Mouse (Mus musculus) neutrophil, adult 5-6 weeks (primary cell): ENCODE measurements around the gene Gm10642. TPM values are rescaled to one million over a fixed set of nuclear protein-coding genes. Genes with fewer than 3 reads are reported as not detected.

Source experiments
- ATAC-seq: fragments of 151-379, 151-347 bp; 2 replicates; pipeline ENCODE4 v1.8.0; 2017; ENCODE audit warnings: mild to moderate bottlenecking, moderate TSS enrichment; ENCODE audit not compliant: insufficient number of reproducible peaks, poor library complexity, low FRiP score, severe bottlenecking; ENCODE audit errors: extremely low read depth
- total RNA-seq: library from RNA; stranded (forward); fragments of 200-1000 nt; gene quantifications from 2 replicates; pipeline ENCODE4 v1.2.3, GENCODE M21; 2017

Gm10642 gene
- 1.2 and 1.4 TPM in 2 replicates for total RNA-seq

- ATAC-seq, result peak; percentile 64
Measured at GRCm38 (mm10) chr9:70656130-70657007, at the start of gene Gm10642. Gene Gm10642, plus strand, starts transcription at chr9:70656251.

GRCm38 (mm10) chr9:70611026-70611673, 44.9 kb upstream of the Gm10642 start:
- no peak for ATAC-seq

GRCm38 (mm10) chr9:70629711-70630110, 26.3 kb upstream of the Gm10642 start:
- ATAC-seq, result no peak

- ATAC-seq, result no peak
Measured at GRCm38 (mm10) chr9:70631665-70632064, 24.4 kb upstream of the Gm10642 start.

DNA sequence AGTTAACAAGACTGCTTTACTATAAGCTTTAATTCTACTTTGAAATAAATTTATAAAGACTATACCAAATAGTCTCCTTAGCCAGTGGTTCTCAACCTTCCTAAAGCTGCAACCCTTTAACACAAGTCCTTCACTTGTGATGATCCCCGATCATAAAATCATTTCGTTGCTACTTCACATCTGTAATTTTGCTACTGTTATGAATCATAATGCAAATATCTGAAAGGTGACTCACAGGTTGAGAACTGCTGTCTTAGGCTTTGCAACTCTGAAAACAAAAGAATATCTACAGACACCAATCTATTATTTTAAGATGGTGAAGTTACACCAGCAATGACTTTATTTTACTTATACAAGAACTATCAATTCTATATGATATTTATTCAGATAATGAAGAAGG, 19.3 kb upstream of the Gm10642 start:
- no peak for ATAC-seq

DNA sequence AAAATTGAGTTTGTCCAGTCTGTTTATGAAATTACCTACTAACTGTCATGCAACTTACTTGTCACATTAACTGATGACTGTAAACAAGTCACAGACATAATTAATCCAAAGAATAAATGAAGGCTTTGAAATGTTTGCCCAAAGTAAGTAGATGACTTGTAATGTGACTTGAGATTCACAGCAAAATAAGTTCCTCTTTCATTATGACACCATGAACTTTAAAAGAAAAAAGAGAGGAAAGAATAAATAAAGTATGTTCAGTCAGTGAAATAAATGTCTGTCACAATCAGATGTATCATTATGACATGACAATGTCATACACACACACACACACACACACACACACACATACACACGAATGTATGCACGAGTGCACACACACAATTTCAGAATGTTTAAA, 5.8 kb upstream of the Gm10642 start:
- ATAC-seq, result no peak

- no peak for ATAC-seq
Measured at GRCm38 (mm10) chr9:70650994-70651393, 5.1 kb upstream of the Gm10642 start.

DNA sequence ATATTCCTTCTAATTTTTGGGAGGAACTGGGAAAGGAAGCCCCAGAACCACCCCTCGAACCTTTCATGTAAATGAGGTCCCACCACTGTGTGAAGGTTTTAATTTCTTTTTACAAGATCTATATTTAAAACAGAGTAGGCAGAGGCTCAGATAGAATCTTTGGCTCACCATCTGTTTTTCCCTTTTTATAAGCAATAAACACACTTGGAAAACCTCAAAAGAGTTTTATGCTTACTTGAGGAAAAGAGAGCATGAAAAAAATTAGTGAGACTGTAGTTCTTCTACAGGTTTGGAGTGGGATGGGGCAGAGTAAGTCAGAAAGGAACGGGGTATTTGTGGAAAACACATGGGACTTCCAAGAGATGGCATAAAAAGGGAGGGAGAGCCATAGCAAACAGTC, 3.8 kb upstream of the Gm10642 start:
- no peak for ATAC-seq

DNA sequence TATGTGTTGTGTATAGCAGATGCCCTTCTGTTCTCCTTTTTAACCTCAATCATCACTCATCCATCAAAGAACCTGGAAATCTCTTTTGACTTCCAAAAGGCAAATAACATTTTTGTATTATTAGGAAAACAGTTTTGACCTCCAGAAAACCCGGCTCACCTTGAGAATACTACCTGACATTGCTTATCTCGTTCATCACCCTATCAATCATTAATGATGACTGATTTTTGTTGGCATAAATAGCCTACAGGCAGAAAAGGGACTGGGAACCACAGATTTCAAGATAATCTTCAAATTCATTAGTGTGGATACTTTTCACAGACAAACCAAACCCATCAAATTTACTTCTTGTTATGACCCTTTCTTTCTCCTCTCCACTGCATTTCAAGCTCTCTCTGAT, 2.2 kb upstream of the Gm10642 start:
- no peak for ATAC-seq

- ATAC-seq, result no peak
Measured at GRCm38 (mm10) chr9:70654496-70654895, 1.6 kb upstream of the Gm10642 start.

DNA sequence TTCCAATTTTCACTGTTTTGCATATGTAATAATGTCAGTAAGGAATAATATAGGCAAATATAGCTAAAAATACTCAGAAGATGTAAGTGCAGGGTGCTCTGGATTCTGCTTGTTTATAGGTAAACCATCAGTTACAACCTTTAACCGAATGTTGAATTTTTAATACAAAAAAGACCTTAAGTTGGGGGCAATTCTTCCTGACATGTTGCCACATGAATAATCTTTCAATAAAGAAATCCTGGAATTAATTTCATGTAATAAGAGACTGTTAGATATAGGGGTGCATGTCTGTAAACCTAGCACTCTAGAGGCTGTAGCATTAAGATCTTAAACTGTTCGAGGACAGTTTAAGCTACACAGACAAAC, 304 bp upstream of the Gm10642 start:
- no peak for ATAC-seq

DNA sequence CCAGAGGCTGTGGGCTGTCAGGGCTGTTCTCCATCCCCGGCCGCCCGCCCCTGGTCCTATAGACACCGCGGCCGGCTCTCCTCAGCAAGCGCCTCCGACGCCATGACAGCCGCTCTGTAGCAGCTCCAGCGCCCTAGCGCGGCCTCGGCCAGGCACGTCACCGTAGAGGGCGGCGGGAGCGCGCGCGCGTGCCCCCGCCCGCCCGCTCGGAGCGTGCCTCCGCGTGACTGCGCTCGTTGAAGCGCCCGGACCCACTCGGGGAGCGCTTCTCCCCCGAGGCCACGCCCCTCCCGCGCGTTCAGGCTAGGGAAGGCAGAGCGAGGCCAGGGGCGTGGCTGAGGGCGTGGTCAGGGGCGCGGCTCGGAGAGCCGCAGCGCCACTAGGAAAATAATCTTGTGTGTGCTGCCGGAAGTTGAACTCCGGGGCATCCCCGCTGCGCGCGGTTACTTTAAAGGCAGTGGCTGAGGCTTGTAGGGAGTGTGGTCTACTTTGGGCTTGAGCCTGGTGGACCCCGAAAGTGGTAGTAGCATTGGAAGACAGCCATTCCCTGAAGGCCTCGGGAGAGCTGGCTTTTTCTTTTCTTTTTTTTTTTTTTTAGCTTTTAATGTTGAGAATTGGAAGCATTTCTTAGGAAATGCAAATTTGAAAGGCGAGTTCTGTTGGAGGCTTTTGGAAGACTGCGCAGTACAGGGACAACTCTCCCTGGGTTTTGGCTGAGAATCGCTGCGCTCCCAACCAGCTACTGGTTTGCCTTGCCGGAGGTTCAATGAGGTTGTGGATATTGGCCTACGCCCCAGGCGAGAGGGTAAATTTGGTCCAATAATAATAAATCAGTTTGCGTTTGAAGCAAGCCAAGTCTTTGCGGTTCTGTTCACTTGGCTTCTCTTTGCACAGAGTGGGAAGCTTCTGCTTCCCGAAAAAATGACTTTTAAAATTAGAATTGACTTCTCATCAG, 1.2 kb downstream of the Gm10642 start, which contains the start of gene Mindy2:
Mindy2 (minus strand) TSS at position 162 of the 955 bp plus-strand sequence.
- ATAC-seq, result peak; percentile 91

DNA sequence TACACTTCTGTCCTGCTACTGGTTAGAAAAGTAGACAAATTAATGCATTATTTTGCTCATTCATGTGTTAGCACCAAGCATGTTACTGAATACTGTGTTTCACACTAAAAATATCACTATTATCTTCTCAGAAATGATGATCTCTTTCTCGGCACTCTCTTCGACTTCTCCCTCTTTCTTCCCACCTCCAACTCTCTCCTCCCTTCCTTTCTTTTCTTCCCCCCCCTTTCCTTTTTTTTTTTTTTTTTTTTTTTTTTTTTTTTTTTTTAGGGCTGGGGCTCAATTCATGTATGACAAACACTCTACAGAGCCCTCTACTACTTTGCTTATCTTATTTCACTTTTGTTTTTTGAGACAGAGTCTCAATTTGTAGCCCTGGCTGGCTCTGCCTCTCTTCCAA, 2.2 kb downstream of the Gm10642 start:
- no peak for ATAC-seq

GRCm38 (mm10) chr9:70664847-70665246, 8.8 kb downstream of the Gm10642 start:
- no peak for ATAC-seq

GRCm38 (mm10) chr9:70665372-70666145, 9.5 kb downstream of the Gm10642 start:
- ATAC-seq, result no peak

DNA sequence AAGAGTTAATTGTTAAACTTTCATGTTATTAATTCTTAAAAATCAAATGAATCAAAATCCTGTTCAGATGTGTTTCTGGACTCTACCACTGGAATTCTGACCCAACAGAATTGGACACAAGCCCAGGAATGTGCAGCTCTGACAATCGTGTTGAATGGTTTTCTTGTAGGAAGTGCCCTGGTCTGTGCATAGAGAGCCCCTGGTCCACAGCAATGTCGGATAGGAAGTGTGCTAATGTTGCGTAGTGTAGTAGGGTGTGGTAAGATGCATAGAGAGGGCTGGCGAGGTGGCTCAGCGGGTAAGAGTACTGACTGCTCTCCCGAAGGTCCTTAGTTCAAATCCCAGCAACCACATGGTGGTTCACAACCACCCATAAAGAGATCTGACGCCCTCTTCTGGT, 10.8 kb downstream of the Gm10642 start:
- no peak for ATAC-seq

GRCm38 (mm10) chr9:70668048-70668447, 12.0 kb downstream of the Gm10642 start:
- no peak for ATAC-seq

DNA sequence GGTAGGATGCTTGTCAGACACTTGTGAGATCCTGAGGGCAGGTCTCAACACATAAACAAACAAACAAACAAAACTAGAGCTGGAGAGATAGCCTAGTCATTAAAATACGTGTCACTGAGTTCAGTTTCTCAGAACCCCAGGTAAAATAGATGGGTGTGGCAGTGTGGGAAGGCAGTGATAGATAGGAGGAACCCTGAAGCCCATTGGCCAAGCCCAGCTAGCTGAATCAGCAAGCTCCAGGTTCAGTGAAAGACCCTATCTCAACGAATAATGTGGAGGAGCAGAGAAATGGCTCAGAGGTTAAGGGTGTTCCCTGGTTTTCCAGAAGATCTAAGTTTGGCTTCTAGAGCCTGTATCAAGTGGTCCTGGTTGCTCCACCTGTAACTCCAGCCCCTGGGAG, 13.1 kb downstream of the Gm10642 start:
- no peak for ATAC-seq

- ATAC-seq, result no peak
Measured at GRCm38 (mm10) chr9:70670381-70670780, 14.3 kb downstream of the Gm10642 start.
